Mouse (Mus musculus): ENCODE results near the gene Hacd2.

The Hacd2 gene

DNA sequence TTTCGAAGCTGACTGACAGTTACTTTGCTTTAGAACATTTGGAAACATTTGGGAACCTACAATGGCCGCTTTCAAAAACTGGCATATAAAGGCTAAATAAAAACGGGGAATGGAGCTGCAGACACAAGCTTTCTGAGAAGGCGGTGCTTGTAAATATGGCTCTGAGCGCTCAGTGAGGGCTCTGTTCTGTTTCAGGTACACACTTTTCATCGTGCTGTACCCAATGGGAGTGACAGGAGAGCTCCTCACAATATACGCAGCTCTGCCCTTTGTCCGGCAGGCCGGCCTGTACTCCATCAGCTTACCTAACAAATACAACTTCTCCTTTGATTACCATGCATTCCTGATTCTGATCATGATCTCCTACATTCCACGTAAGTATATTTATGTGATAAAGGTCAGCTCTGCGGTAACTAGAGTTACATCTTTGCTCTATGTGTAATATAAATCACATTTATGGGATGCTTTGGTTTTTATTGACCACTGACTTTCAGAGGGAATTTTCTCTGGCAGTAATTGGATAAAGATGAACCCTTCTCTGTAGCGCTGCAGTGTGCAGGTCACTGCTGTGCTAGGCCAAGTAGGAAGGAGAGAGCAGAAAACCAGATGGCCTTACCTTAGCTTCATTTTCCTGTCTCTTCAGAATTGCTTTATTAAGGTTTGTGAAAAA, 79.7 kb downstream of the Hacd2 start:
- in situ Hi-C loops (cut with MboI; ENCODE audit: low pct_unique_long_range_greater_than_20kb in 1 of 2, low sequenced_read_pairs in 2 of 2, unreplicated experiment in 1 of 2): no loop called here

DNA sequence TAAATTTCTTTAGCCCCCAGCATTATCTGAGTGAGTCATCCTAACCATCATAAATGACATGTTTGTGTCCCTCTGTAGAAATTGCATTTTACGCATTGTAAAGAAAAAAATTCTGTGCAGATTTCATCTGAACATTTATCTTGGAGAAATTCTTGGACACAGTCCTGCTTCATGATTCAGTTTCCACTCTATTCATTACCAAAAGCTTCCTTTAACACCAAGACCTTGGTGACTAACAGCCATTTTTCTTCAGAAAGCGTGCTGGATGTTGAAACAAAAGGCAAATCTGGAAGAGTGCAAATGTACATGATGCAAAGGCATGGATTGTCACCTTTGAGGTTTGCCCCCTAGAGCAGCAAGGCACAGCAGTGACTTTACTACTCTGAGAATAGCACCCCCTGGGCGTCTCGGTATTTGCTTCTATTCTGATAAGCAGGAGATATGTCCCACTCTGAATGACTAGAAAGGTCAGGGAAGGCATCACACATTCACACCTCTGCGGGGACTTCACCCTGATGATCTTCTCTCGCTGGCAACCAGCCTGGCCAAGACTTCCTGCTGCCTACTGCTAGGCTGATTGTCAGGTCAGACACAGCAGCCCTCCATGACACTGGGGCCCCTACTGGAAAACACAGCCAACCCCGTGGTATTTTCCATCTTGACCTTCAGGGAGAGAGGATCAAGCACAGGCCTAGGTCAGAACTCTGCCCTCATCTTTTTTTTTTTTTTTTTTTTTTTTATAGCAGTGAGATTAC, 80.8 kb downstream of the Hacd2 start:
- in situ Hi-C loops (cut with MboI; ENCODE audit: low pct_unique_long_range_greater_than_20kb in 1 of 2, low sequenced_read_pairs in 2 of 2, unreplicated experiment in 1 of 2): no loop called here

DNA sequence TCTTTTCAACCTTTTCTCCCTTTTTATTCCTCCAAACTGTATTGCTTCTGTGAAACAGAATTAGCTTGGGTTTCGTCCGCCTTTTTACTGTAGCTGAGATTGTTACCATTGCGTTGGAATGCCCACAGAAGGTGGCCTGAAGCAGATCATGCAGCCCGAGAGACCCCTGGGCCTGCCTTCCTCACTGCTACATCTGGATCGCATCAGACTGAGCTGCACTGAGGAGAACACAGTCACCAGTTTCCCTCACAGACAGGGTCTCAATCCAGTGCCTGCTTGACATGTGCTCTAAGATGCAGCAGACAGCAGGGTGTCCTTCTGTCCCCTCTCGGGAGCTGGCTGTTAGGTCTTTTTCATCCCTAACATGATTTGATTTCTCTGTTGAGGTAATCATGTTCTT, 85.8 kb downstream of the Hacd2 start:
- in situ Hi-C loops (cut with MboI; ENCODE audit: low pct_unique_long_range_greater_than_20kb in 1 of 2, low sequenced_read_pairs in 2 of 2, unreplicated experiment in 1 of 2): no loop called here

DNA sequence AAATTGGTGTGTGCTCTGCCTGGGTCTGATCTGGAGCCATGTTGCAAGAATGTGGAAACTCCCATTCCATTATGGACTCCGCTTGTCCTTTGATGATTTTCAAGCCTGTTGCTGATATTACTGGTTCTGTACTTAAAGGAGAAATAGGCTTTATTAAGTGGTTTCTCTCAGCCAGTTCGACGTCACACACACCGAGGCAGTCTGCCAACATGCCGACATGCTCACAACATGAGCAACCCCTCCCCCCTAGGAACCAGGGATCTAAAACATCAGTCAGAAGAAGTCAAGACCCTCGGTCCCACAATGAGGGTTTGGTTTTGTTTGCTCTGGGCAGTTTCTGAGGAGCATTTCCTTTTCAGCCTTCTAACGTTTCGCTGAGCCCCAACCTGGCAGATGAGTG, 86.9 kb downstream of the Hacd2 start:
- in situ Hi-C loops (cut with MboI; ENCODE audit: low pct_unique_long_range_greater_than_20kb in 1 of 2, low sequenced_read_pairs in 2 of 2, unreplicated experiment in 1 of 2): no loop called here

DNA sequence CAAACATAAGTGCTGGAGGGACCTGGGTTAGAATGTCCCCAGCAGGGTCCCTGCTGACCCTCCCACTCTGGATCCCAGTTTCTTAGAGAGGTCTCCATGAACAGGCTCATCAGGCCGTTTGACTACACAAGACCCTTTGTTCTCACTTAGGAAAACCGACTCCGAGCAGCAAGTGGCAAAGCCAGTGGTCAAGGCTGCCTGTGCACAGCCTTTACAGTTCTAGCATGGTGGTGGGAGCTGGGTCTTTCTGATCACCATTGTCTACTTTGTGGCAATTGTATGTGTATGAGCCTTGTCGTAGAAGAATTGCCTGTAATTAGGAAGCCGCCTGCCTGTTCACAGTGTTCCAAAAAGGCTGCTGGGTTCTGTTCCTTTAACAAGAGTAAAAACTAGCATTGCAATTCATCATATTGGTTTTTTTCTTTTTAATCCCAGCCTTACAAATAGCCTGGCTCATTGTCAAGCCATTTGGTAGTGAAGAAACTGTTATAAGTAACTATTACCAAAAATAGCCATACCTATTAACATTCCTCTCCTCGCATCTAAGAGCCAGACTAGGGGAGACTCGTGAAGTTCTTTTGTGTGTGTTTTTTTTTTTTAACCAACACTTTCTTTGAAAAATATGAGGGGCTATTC, 87.5 kb downstream of the Hacd2 start:
- in situ Hi-C loops (cut with MboI; ENCODE audit: low pct_unique_long_range_greater_than_20kb in 1 of 2, low sequenced_read_pairs in 2 of 2, unreplicated experiment in 1 of 2): loop anchor here in 1 of 2 experiments (10.0 kb wide), 1 partner anchor 165 kb away; no protein-coding TSS in a partner anchor

DNA sequence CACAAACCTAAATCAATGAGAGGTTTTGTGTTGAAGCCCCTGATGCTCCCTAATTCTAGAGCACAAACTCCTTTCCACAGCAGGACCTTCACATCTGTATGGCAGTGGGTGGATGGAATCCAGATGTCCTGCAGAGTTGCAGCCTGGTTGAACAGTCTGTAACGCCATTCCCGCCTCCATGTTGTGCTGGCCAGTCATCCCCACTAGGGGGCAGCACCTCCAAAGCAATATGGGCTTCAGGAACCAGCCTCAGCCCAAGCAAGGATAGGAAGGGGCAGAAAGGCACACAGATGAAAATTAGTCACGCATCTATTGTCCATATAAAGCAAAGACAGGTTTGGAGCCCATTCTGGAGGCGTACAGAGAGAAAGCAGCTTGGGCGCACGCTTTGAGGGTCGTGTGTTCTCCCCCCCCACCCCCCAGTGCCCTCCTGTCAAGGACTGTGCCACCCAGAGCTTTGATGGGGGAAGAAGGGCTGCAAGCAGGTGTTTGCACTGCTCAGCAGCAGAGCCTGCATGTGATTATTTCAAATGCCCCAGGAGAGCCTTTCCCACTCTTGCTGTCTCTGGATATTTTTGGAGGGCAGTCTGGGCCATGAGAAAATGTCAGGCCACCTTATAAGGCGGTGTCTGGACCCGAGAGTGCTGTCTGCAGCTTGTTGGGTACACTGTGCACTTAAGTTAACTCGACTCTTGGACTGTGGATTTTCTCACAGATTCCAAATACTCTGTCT, 88.3 kb downstream of the Hacd2 start:
- in situ Hi-C loops (cut with MboI; ENCODE audit: low pct_unique_long_range_greater_than_20kb in 1 of 2, low sequenced_read_pairs in 2 of 2, unreplicated experiment in 1 of 2): loop anchor here in 1 of 2 experiments (10.0 kb wide), 1 partner anchor 164 kb away; no protein-coding TSS in a partner anchor

DNA sequence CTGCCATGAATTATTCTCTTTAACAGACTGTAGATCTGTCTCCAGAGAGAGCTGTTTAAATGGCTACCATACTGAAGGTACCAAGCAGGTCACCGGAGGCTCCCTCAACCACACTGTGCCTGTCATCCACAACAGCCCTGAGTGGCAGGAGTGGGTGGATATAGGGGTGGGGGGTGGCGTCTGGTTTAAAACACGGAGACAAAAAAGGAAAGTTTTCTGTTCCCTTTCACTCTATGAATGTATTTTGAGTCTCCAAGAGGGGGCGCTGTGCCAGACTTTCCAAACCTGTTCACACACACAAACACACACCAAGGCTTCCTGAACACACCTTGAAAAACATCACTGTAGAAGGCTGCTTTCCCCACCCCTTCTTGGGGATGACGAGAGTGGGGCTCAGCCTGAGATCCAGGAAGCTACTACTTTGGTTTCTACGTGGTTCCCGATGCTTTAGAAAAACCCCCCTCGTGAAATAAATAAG, 89.0 kb downstream of the Hacd2 start:
- in situ Hi-C loops (cut with MboI; ENCODE audit: low pct_unique_long_range_greater_than_20kb in 1 of 2, low sequenced_read_pairs in 2 of 2, unreplicated experiment in 1 of 2): loop anchor here in 1 of 2 experiments (10.0 kb wide), 1 partner anchor 164 kb away; no protein-coding TSS in a partner anchor

DNA sequence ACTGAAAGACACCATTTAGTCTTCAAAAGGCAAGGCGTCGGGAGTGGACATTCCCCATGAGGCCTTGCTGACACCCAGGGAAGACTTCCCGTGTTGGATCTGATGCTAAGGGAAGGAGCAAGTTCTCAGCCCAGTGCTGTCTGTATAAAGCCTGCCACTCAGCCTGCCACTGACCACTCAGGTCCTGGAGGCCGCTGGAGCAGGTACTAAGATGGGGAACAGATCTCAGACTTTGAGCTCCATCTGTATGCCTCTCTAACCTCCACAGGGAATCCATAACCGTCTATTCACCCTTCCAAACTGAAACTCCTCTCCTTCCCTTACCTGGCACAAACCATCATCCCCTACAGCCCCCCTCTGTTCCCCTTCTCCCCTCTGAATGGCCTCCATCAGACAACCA, 91.3 kb downstream of the Hacd2 start:
- in situ Hi-C loops (cut with MboI; ENCODE audit: low pct_unique_long_range_greater_than_20kb in 1 of 2, low sequenced_read_pairs in 2 of 2, unreplicated experiment in 1 of 2): loop anchor here in 1 of 2 experiments (10.0 kb wide), 1 partner anchor 161 kb away; no protein-coding TSS in a partner anchor

DNA sequence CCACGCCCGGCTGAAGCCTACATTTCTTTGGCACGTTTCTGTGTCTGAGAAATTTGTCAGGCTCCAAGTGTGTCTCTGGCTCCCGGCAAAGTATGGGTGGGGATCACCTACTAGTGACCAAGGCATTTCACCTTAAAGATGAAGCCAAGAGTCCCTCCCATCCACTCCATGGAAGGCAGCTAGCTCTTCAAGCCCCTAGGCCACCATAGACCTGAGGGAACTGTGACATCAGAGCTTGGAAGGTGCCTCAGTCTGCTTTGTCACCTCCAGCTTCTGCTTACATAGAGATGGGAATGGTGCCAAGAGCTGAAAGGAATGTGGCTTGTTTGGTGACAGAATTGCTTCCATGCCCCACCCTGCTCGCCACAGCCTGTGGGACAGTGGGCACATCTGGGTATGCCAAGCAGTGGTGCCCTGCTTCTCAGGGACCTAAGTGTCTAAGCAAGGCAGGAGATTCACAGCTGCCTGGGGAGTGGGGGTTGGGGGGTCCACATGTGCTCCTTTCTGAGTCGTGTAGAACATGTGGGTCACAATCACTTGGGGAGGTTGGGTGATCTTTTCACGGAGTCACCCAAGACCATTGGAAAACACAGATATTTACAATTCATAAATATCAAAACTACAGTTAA, 94.2 kb downstream of the Hacd2 start:
- in situ Hi-C loops (cut with MboI; ENCODE audit: low pct_unique_long_range_greater_than_20kb in 1 of 2, low sequenced_read_pairs in 2 of 2, unreplicated experiment in 1 of 2): loop anchor here in 1 of 2 experiments (10.0 kb wide), 1 partner anchor 158 kb away; no protein-coding TSS in a partner anchor

DNA sequence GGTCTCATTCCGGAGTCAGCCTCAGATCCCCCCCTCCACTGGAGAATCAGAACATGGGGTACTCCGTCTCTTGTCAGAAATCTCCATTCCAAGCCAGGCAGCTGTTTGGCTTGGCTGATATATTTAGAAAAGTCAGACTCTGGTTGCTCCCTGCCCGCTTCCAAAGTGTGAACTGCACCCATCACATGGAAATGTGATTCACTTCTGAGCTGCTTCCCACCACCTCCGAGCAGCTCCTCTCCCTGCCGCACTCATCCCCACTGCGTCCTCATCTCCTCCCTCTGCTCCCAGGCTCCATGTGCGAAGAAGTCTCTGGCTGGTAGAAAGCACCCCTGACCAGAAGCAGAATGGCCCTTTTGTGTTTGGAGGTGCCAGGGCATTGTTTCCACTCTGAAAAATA, 95.2 kb downstream of the Hacd2 start:
- in situ Hi-C loops (cut with MboI; ENCODE audit: low pct_unique_long_range_greater_than_20kb in 1 of 2, low sequenced_read_pairs in 2 of 2, unreplicated experiment in 1 of 2): loop anchor here in 1 of 2 experiments (10.0 kb wide), 1 partner anchor 157 kb away; no protein-coding TSS in a partner anchor

DNA sequence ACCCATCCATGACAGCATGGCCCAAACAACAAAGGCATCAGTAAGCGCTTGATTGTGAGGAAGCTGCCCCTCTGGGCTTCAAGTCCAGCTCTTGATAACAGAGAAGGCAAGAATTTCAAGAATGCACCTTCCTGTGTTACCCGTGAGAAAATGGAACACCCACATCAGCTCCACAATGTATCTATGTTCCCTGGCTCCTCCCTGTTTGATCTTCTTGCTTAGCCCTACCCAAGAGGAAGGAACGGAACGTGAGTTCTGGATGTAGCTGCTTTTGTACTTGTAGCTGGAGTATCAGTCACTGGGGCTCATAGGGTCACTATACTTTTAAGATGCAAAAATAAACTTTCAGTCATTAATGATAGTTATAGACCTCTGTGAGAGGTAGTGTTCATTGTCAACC, 98.4 kb downstream of the Hacd2 start:
- in situ Hi-C loops (cut with MboI; ENCODE audit: low pct_unique_long_range_greater_than_20kb in 1 of 2, low sequenced_read_pairs in 2 of 2, unreplicated experiment in 1 of 2): loop anchor here in 1 of 2 experiments (5.0 kb wide), 1 partner anchor 157 kb away; no protein-coding TSS in a partner anchor

DNA sequence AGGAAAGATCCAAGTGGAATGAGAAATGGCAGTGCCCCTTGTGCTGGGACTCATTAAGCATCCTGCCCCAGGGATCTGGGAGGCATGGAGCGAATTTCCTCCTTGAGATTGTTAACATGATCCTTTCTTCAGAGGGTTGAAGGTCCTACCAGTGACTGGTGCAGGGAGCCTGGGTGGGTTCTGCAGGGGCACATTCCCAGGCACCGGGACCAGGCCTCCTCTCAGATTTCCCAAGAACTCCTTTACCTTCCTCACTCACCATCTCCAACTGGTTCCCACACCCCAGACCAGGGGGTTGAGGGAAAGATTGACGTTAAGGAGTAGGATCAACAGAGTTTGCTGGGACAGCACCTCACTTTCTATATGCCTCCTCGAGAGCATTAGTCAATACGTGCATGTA, 105.0 kb downstream of the Hacd2 start:
- in situ Hi-C loops (cut with MboI; ENCODE audit: low pct_unique_long_range_greater_than_20kb in 1 of 2, low sequenced_read_pairs in 2 of 2, unreplicated experiment in 1 of 2): no loop called here

DNA sequence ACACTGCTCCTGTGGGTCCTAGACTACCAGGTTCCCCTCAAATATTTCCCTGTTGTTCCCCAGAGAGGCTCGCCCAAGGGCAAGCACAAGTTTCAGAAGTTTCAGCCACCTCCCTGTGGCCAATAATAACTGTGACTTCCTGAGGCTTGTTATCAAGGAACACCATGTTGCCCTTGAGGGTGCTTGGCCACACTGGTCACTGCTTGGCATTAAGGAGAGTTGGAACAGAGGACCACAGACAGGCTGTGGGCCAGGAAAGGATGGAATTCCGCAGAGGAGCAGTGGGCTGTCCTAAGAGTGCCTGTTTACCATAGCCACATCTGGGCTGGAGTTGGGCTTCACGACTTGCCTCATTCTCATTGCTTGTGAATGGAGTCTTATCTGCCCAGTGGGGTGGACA, 107.9 kb downstream of the Hacd2 start:
- in situ Hi-C loops (cut with MboI; ENCODE audit: low pct_unique_long_range_greater_than_20kb in 1 of 2, low sequenced_read_pairs in 2 of 2, unreplicated experiment in 1 of 2): no loop called here

DNA sequence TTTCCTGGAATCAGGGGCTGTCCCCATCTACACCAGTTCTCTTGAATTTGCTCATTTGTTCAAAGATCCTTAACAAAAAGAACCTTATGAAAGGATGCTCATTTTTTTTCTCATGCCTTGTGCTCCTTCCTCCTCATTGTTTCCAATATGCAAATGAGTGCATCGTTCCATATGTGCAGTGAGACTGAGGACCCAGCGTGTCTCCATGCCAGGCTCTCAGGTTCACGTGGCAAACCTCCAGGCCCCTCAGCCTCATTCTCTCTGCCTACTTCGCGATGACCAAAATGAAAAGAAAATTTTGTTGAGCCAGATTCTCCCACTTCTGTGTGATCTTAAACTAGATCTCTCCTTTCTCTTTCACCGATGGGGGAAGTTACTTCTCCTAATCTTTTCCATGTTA, 117.2 kb downstream of the Hacd2 start:
- in situ Hi-C loops (cut with MboI; ENCODE audit: low pct_unique_long_range_greater_than_20kb in 1 of 2, low sequenced_read_pairs in 2 of 2, unreplicated experiment in 1 of 2): no loop called here

DNA sequence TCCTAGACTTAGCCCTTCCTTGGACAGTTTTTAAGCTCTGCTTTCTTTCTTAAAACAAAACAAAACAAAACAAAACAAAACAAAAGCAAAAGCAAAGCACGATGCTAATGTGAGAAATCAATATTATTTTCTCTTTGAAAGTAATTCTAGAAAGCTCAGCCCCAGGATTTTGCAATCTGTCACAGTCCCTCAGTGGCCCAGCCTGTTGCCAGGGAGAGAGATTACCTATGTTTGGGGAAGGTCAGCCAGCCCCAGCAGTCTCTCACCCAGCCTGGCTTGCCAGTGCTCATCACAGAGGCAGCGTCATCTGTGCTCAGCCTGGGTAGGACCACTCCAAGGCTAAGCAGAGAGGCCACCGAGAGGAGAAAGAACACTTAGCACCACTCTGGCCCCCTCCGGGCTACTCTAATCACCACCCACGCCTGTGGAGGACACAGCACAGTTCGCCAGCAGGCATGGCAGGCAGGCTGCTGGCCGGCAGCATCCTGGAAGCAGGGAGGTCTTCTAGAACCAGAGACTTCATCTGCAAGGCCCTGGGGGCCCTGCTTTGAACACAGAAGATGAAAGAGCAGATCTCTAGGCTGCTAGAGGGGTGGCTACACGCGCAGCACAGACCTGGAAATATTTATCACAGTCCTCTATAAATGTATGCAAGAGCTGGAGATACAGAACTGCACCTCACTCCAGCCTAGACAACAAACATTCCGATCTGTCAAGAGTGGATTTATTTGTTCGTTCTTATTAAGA, 117.8 kb downstream of the Hacd2 start:
- in situ Hi-C loops (cut with MboI; ENCODE audit: low pct_unique_long_range_greater_than_20kb in 1 of 2, low sequenced_read_pairs in 2 of 2, unreplicated experiment in 1 of 2): no loop called here

DNA sequence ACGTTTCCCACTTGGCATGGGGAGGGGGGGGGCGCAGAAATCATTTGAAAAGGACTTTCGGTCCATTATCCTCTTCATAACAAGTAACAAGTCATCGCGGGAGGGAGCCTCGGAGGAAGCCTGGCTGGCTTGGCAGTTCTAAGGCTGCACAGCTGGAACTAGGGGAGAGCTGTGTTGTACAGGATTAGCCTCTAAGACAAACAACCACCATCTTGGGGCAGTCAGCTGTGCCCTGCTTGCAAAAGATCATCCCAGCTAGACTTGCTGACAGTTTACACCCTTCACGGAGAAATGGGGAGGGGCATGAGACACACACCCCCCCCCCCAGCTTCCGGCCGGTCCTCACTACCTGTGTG, 118.4 kb downstream of the Hacd2 start:
- in situ Hi-C loops (cut with MboI; ENCODE audit: low pct_unique_long_range_greater_than_20kb in 1 of 2, low sequenced_read_pairs in 2 of 2, unreplicated experiment in 1 of 2): no loop called here

DNA sequence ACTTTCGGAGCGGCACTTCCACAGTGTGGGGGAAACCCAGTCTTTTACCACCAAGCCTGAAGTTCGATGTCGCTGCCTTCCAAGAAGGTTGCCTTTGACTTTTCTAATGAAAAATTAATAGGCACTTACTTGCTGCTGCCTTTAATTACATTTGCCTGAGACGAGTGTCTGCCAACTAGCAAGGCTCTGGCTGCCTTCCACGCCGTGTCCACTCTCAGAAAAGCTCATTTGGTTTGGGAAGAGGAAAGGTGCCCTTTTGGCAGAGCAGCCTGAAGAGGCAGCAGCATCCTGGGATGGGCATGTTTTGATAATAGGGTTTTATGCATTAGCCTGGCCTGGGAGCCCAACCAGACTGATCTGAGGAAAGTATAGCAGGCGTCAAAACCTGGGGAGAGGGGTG, 119.6 kb downstream of the Hacd2 start:
- in situ Hi-C loops (cut with MboI; ENCODE audit: low pct_unique_long_range_greater_than_20kb in 1 of 2, low sequenced_read_pairs in 2 of 2, unreplicated experiment in 1 of 2): no loop called here

Measured in mouse embryonic stem cell (cell line).